Mouse (Mus musculus) MEL (cell line): Measurements from ENCODE around the gene Wdr54. TPM values are rescaled to one million over a fixed set of nuclear protein-coding genes. Genes with fewer than 3 reads are reported as not detected.
A peak's percentile ranks its signal among the peaks of the same experiment; 100 is the strongest.

Experiments used
- DNase-seq: peaks from one replicate; pipeline ENCODE4 v3.0.0; 2011; ENCODE audit warnings: low read depth, low spot score
- H3K27ac ChIP-seq: 2 replicates; pipeline ENCODE4 v1.5.1; 2012; ENCODE audit warnings: low read depth, mild to moderate bottlenecking, control low read depth, low read length, moderate library complexity; ENCODE audit not compliant: control insufficient read depth
- H3K27me3 ChIP-seq, 2 experiments: fragments of 150-350 bp in 1 of 2; sonication (generic) in 1 of 2; 2 replicates each; pipeline ENCODE4 v1.6.1; 2012; ENCODE audit warnings: low read length in 2 of 2, mild to moderate bottlenecking in 2 of 2, improper control_type of control experiment in 1 of 2, moderate library complexity in 1 of 2; ENCODE audit not compliant: insufficient read depth in 2 of 2, control insufficient read depth in 1 of 2
- H3K36me3 ChIP-seq, 2 experiments: 2 replicates each; pipeline ENCODE4 v1.6.1; 2012 to 2014; ENCODE audit warnings: low read length in 2 of 2, improper control_type of control experiment in 1 of 2, inconsistent platforms in 1 of 2, mild to moderate bottlenecking in 1 of 2; ENCODE audit not compliant: insufficient read depth in 2 of 2, control insufficient read depth in 1 of 2
- H3K4me1 ChIP-seq, 2 experiments: fragments of 150-350 bp in 1 of 2; sonication (generic) in 1 of 2; 2 replicates each; pipeline ENCODE4 v1.6.1; 2012; ENCODE audit warnings: low read length in 2 of 2, improper control_type of control experiment in 1 of 2, mild to moderate bottlenecking in 1 of 2; ENCODE audit not compliant: insufficient read depth in 2 of 2, control insufficient read depth in 1 of 2
- H3K4me3 ChIP-seq, 2 experiments: fragments of 150-350 bp in 1 of 2; sonication (generic) in 1 of 2; 2 replicates each; pipeline ENCODE4 v1.5.1; 2012; ENCODE audit warnings: low read depth in 2 of 2, low read length in 2 of 2, mild to moderate bottlenecking in 2 of 2, moderate library complexity in 2 of 2, control low read depth in 1 of 2, improper control_type of control experiment in 1 of 2; ENCODE audit not compliant: control insufficient read depth in 1 of 2, insufficient read depth in 1 of 2
- H3K79me2 ChIP-seq: 2 replicates; pipeline ENCODE4 v1.6.1; 2012; ENCODE audit warnings: mild to moderate bottlenecking, low read length, moderate library complexity; ENCODE audit not compliant: control insufficient read depth, poor library complexity, insufficient read depth
- H3K9ac ChIP-seq: 2 replicates; pipeline ENCODE4 v1.6.1; 2012; ENCODE audit warnings: low read depth, mild to moderate bottlenecking, control low read depth, low read length, moderate library complexity; ENCODE audit not compliant: control insufficient read depth, poor library complexity, severe bottlenecking
- H3K9me3 ChIP-seq: fragments of 150-350 bp; sonication (generic); replicated peaks from 2 replicates; pipeline ENCODE4 v1.6.1; 2012; ENCODE audit warnings: mild to moderate bottlenecking, low read length, improper control_type of control experiment, moderate library complexity; ENCODE audit not compliant: insufficient read depth
- CHD1 ChIP-seq: IDR thresholded peaks from 2 replicates; pipeline ENCODE4 v1.6.1; 2012; ENCODE audit warnings: low read depth, mild to moderate bottlenecking, inconsistent platforms, low read length, improper control_type of control experiment
- CTCF ChIP-seq, 3 experiments: IDR thresholded peaks in 2 of 3; conservative IDR thresholded peaks in 1 of 3; 2 replicates each; pipeline ENCODE4 v1.5.1; 2011 to 2012; ENCODE audit warnings: low read length in 3 of 3, low read depth in 2 of 3, mild to moderate bottlenecking in 2 of 3, improper control_type of control experiment in 1 of 3, inconsistent platforms in 1 of 3, mixed read lengths in 1 of 3, moderate library complexity in 1 of 3; ENCODE audit not compliant: control insufficient read depth in 1 of 3, insufficient read depth in 1 of 3, poor library complexity in 1 of 3, severe bottlenecking in 1 of 3
- E2F4 ChIP-seq: IDR thresholded peaks from 2 replicates; pipeline ENCODE4 v1.6.1; 2011; ENCODE audit warnings: low read depth, low read length, improper control_type of control experiment, borderline replicate concordance
- ELF1 ChIP-seq: IDR thresholded peaks from 2 replicates; pipeline ENCODE4 v1.6.1; 2014; ENCODE audit warnings: low read depth, mild to moderate bottlenecking, inconsistent platforms, low read length, improper control_type of control experiment, moderate library complexity
- GATA1 ChIP-seq: IDR thresholded peaks from 2 replicates; pipeline ENCODE4 v1.6.1; 2011; ENCODE audit warnings: low read depth, low read length, improper control_type of control experiment
- JUND ChIP-seq: IDR thresholded peaks from 2 replicates; pipeline ENCODE4 v1.6.1; 2011; ENCODE audit warnings: low read depth, mild to moderate bottlenecking, improper control_type of control experiment, low read length
- MAX ChIP-seq: IDR thresholded peaks from 2 replicates; pipeline ENCODE4 v1.6.1; 2011; ENCODE audit warnings: low read length, improper control_type of control experiment
- MEF2A ChIP-seq: IDR thresholded peaks from 2 replicates; pipeline ENCODE4 v1.6.1; 2014; ENCODE audit warnings: low read depth, mild to moderate bottlenecking, inconsistent platforms, low read length, improper control_type of control experiment; ENCODE audit not compliant: poor library complexity, insufficient replicate concordance, severe bottlenecking; ENCODE audit errors: extremely low read depth
- MXI1 ChIP-seq: IDR thresholded peaks from 2 replicates; pipeline ENCODE4 v1.6.1; 2011; ENCODE audit warnings: mild to moderate bottlenecking, low read depth, low read length, improper control_type of control experiment
- MYB ChIP-seq: IDR thresholded peaks from 2 replicates; pipeline ENCODE4 v1.6.1; 2011; ENCODE audit warnings: mild to moderate bottlenecking, low read depth, low read length, improper control_type of control experiment
- MYC ChIP-seq: IDR thresholded peaks from 2 replicates; pipeline ENCODE4 v1.6.1; 2011; ENCODE audit warnings: low read depth, mild to moderate bottlenecking, low read length, improper control_type of control experiment, moderate library complexity
- NELFE ChIP-seq: IDR thresholded peaks from 2 replicates; pipeline ENCODE4 v1.6.1; 2011; ENCODE audit warnings: low read depth, low read length, improper control_type of control experiment
- POLR2A ChIP-seq, 2 experiments: IDR thresholded peaks; 2 replicates each; pipeline ENCODE4 v1.6.1; 2011 to 2012; ENCODE audit warnings: low read length in 2 of 2, mild to moderate bottlenecking in 2 of 2, control low read depth in 1 of 2, improper control_type of control experiment in 1 of 2, low read depth in 1 of 2, moderate library complexity in 1 of 2; ENCODE audit not compliant: control insufficient read depth in 1 of 2, insufficient read depth in 1 of 2, poor library complexity in 1 of 2
- POLR2AphosphoS2 ChIP-seq: IDR thresholded peaks from 2 replicates; pipeline ENCODE4 v1.6.1; 2011; ENCODE audit warnings: low read length, improper control_type of control experiment
- POLR2AphosphoS5 ChIP-seq: IDR thresholded peaks from 2 replicates; pipeline ENCODE4 v1.6.1; 2012; ENCODE audit warnings: low read depth, borderline replicate concordance, mild to moderate bottlenecking, inconsistent platforms, low read length, moderate library complexity, mixed read lengths
- RAD21 ChIP-seq: IDR thresholded peaks from 2 replicates; pipeline ENCODE4 v1.6.1; 2011; ENCODE audit warnings: mild to moderate bottlenecking, low read depth, low read length, improper control_type of control experiment
- RCOR1 ChIP-seq: IDR thresholded peaks from 2 replicates; pipeline ENCODE4 v1.6.1; 2012; ENCODE audit warnings: low read depth, mild to moderate bottlenecking, inconsistent platforms, low read length, improper control_type of control experiment
- SMC3 ChIP-seq: IDR thresholded peaks from 2 replicates; pipeline ENCODE4 v1.6.1; 2011; ENCODE audit warnings: low read depth, low read length, improper control_type of control experiment
- TBP ChIP-seq: IDR thresholded peaks from 2 replicates; pipeline ENCODE4 v1.8.0; 2011; ENCODE audit warnings: low read depth, low read length, improper control_type of control experiment
- UBTF ChIP-seq: IDR thresholded peaks from 2 replicates; pipeline ENCODE4 v1.6.1; 2012; ENCODE audit warnings: low read depth, mild to moderate bottlenecking, inconsistent platforms, low read length, improper control_type of control experiment, moderate library complexity, borderline replicate concordance; ENCODE audit not compliant: insufficient read depth
- USF1 ChIP-seq: IDR thresholded peaks from 2 replicates; pipeline ENCODE4 v1.6.1; 2014; ENCODE audit warnings: low read depth, mild to moderate bottlenecking, inconsistent platforms, low read length, improper control_type of control experiment, moderate library complexity
- USF2 ChIP-seq, 2 experiments: IDR thresholded peaks; 2 replicates each; pipeline ENCODE4 v1.6.1; 2011 to 2012; ENCODE audit warnings: improper control_type of control experiment in 2 of 2, low read length in 2 of 2, borderline replicate concordance in 1 of 2, inconsistent platforms in 1 of 2, low read depth in 1 of 2, mild to moderate bottlenecking in 1 of 2; ENCODE audit not compliant: insufficient read depth in 1 of 2
- ZC3H11A ChIP-seq: IDR thresholded peaks from 2 replicates; pipeline ENCODE4 v1.6.1; 2012; ENCODE audit warnings: low read depth, mild to moderate bottlenecking, inconsistent platforms, low read length, improper control_type of control experiment
- ZKSCAN1 ChIP-seq: IDR thresholded peaks from 2 replicates; pipeline ENCODE4 v1.6.1; 2012; ENCODE audit warnings: low read depth, mild to moderate bottlenecking, inconsistent platforms, low read length, improper control_type of control experiment, moderate library complexity
- ZNF384 ChIP-seq: IDR thresholded peaks from 2 replicates; pipeline ENCODE4 v1.6.1; 2012; ENCODE audit warnings: low read depth, mild to moderate bottlenecking, inconsistent platforms, low read length, improper control_type of control experiment
- polyA plus RNA-seq, 2 experiments: library from polyadenylated mRNA; stranded (reverse) in 1 of 2; unstranded in 1 of 2; fragments of >175 nt in 1 of 2; fragments of >200 nt in 1 of 2; gene quantifications; 2 replicates each; pipeline versions ENCODE4 v1.2.1 to v1.2.4; 2012; ENCODE audit warnings: low replicate concordance in 2 of 2, low read depth in 1 of 2; ENCODE audit not compliant: insufficient read length in 2 of 2, insufficient read depth in 1 of 2, missing spikeins in 1 of 2
- total RNA-seq: library from RNA; depleted of rRNA; stranded (reverse); fragments of 300-350 nt; gene quantifications from 2 replicates; pipeline ENCODE4 v1.2.3, GENCODE M21; 2012

The Wdr54 gene
- total and polyA plus RNA-seq, 3 experiments, result 3.2 to 4.6 TPM; not detected in 1

DNA sequence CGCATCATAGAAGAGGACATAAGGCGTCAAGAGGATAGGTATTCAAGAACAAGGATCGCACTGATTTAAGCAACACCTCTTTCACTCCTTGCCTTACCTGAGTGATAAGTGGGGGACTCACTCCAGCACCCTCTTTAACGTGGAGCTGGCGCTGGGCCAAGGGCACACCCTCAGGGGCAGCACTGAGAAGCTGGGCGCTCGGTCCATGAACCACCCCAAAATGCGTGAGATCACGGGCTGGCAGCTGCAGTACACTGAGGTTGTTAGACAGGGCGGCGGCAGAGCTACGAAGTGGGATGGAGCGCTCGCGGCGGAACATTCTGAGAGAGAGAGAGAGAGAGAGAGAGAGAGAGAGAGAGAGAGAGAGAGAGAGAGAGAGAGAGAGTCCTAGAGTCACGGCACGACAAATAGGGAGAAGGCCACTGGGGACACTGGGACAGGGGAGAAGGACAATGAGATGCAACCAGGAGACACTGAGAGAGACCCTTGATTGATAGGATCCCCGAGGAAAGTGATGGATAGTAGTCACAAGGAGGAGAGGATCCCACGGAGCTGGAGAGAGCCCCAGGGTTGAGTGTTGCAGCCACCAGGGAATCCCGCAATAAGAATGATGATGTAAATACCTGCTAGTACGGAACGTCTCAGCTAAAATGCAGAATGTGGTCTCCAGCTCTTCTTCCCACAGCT lies 502 bp downstream of the Wdr54 start:
- H3K79me2 ChIP-seq, result no peaks in the 10 kb centered on the region
- H3K27ac ChIP-seq, result no peak overlapping the region
- peaks cover 0 to 2% of the 10 kb centered on the region in 2 experiments; a peak in 2 of 4 replicates for H3K36me3 ChIP-seq
- peak overlapping the region; percentile 57 for H3K9ac ChIP-seq
- TF ChIP-seq ZKSCAN1, result no peak
- TF ChIP-seq JUND, result peak; percentile 91; the same call in 1 of the 2 replicates
- H3K27me3 ChIP-seq, result no peaks in the 10 kb centered on the region
- H3K4me3 ChIP-seq, result peak overlapping the region; percentile 78 to 87
- no peaks in the 10 kb centered on the region for H3K9me3 ChIP-seq
- H3K4me1 ChIP-seq, result peaks cover 2 to 10% of the 10 kb centered on the region in 2 experiments; a peak in 3 of 4 replicates
- peak; percentile 44 for DNase-seq

DNA sequence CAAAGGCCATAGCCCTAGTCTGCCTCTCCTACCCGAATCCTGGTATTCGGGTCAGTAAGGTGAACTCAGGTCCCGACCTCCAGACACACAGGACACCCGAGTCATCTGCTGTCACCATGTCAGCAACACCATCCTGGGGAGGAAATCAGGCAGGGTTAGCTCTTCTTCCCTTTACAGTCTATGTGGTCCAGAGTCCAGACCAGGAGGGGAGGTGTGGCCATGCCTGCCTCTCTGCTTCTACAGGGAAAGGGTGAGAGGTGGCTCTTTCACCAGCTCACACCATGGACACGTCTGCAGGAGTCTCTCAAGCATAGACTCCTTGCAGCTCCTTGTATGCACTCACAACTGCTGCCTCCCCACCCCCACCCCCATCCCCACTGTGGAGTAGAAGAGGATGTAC lies 2.7 kb downstream of the Wdr54 start:
- no peak for DNase-seq
- TF ChIP-seq MEF2A (no peak), ZNF384 (no peak), JUND (no peak), MAX (no peak), RAD21 (no peak), NELFE (no peak), CTCF (IDR thresholded peaks at IDR 0.05 in 2 of 3, conservative IDR thresholded peaks at IDR 0.05 in 1 of 3; ENCODE audit: control insufficient read depth in 1 of 3, insufficient read depth in 1 of 3, low read depth in 2 of 3, low read length in 3 of 3, poor library complexity in 1 of 3, severe bottlenecking in 1 of 3) (no peak), SMC3 (no peak), E2F4 (no peak), MYB (no peak)
- TF ChIP-seq, all 39 proteins: peak for 0
- H3K9me3 ChIP-seq, result no peaks in the 10 kb centered on the region
- no peaks in the 10 kb centered on the region for H3K27me3 ChIP-seq
- H3K4me1 ChIP-seq, result peaks cover 2 to 10% of the 10 kb centered on the region in 2 experiments; a peak in 2 of 4 replicates
- no peak overlapping the region for H3K9ac ChIP-seq
- H3K27ac ChIP-seq, result no peak overlapping the region
- H3K79me2 ChIP-seq, result no peaks in the 10 kb centered on the region
- H3K4me3 ChIP-seq, result no peak overlapping the region
- no peaks in the 10 kb centered on the region for H3K36me3 ChIP-seq

DNA sequence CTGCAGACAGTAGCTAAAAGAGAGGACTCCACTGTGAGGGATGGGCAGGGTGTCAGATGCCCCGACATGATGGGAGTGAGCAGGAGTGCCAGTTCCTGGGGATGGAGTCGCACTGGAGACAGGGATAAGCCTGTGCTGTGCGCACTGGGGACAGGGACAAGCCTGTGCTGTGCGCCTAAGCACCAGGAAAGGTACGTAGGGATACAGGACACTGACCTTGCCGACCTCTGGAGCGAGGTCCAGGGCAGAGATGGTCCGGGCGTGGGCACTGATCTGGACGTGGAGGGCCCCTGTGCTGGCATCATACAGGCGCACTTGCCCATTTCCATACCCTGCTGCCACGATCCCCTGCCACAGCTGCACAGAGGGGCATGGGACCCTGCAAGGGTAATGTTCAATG lies 3.2 kb downstream of the Wdr54 start:
- H3K27me3 ChIP-seq, result no peaks in the 10 kb centered on the region
- no peak overlapping the region for H3K27ac ChIP-seq
- no peaks in the 10 kb centered on the region for H3K79me2 ChIP-seq
- H3K4me1 ChIP-seq, result peaks cover 2 to 10% of the 10 kb centered on the region in 2 experiments; a peak in 2 of 4 replicates
- H3K4me3 ChIP-seq, result no peak overlapping the region
- TF ChIP-seq RCOR1 (no peak), CHD1 (no peak), POLR2A (IDR thresholded peaks at IDR 0.05; ENCODE audit: control insufficient read depth in 1 of 2, insufficient read depth in 1 of 2, low read depth in 1 of 2, low read length in 2 of 2, poor library complexity in 1 of 2) (no peak), POLR2AphosphoS5 (no peak), MYC (no peak), USF2 (IDR thresholded peaks at IDR 0.05; ENCODE audit: borderline replicate concordance in 1 of 2, insufficient read depth in 1 of 2, low read depth in 1 of 2, low read length in 2 of 2) (no peak), ELF1 (no peak), TBP (no peak), MEF2A (no peak), MAX (no peak), E2F4 (no peak), UBTF (no peak), USF1 (no peak), ZC3H11A (no peak), MXI1 (no peak), POLR2AphosphoS2 (no peak), GATA1 (no peak)
- no peak for DNase-seq
- H3K9ac ChIP-seq, result no peak overlapping the region
- no peaks in the 10 kb centered on the region for H3K9me3 ChIP-seq
- H3K36me3 ChIP-seq, result no peaks in the 10 kb centered on the region
